Mouse (Mus musculus) adipocyte (in vitro differentiated cells): ENCODE data around the gene Xpo6.

Source experiments
- DNase-seq: peaks from one replicate; pipeline ENCODE4 v3.0.0-alpha.2; 2016; ENCODE audit warnings: low spot score

Gene Xpo6

GRCm38 (mm10) chr7:126200178-126200996 is at the start of gene Xpo6:
Xpo6 (minus strand) TSS chr7:126200501.
- DNase-seq: peak; percentile 92

DNA sequence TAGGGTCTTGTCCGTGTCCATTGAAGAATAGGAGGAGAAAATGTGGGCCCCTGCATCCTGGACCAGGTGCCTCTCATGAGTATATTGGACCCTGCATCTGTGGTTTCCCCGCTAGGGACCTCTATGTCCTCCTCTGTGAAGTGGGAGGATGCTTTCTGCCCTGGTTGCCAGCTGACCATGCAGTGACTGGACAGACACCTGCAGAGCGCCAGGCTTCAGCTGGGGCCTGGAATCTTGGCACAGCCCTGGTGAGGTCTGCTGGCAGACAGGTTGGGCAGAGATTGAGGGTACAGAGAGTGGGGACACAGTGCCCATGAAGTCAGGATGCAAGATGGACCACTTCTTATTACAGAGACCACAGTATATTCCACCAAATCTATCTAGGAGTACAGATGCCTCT is 49.7 kb upstream of the Xpo6 start:
- DNase-seq: no peak

DNA sequence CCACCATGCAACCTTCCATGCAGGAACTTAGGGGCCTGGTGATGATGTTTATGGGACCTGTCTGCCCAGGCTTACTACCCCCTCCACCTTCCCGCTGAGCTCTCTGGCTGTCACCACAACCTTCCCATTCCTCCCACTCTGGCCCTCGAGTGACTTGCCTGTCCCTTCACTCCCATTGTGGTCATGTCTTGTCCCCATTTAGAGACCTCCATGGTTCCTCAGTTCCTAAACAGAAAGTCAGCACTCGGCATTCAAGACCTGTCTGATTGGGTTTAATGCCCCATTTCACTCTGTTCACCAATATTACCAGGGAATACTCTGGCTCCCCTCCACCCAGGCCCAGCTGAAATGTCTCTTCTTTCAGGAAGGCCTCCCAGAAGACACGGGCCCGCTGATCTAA is 48.8 kb upstream of the Xpo6 start:
- no peak for DNase-seq

- DNase-seq: no peak
Observed at GRCm38 (mm10) chr7:126248641-126249141, 48.4 kb upstream of the Xpo6 start.

- no peak for DNase-seq
Observed at GRCm38 (mm10) chr7:126248088-126248487, 47.8 kb upstream of the Xpo6 start.

DNA sequence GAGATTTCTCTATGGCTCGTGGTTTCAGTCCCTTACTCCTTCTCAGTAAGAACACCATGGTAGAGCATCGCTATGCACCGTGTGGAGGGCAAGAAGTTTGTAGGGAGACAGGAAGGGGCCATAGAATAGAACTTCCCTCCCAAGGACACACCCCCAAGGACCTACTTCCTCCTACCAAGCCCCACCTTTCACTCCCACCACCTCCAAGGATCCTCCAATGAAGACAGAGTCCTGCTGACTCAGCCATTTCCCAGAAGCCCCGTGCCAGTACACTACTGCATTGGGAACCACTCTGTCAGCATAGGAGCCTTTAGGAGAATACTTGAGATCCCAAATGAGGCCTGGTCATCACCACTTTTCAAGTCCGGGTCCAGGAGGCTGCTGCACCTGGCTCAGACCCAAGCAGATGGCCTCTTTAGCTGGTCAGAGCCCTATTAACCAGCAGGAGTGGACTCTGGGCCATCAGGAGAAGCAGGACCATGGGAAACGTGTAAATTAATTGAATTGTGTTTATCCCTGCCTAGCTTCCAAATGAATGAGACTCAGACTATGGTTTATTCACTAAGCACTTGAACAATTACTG is 44.0 kb upstream of the Xpo6 start:
- no peak for DNase-seq

- DNase-seq: no peak
Observed at GRCm38 (mm10) chr7:126240814-126241360, 40.6 kb upstream of the Xpo6 start.

DNA sequence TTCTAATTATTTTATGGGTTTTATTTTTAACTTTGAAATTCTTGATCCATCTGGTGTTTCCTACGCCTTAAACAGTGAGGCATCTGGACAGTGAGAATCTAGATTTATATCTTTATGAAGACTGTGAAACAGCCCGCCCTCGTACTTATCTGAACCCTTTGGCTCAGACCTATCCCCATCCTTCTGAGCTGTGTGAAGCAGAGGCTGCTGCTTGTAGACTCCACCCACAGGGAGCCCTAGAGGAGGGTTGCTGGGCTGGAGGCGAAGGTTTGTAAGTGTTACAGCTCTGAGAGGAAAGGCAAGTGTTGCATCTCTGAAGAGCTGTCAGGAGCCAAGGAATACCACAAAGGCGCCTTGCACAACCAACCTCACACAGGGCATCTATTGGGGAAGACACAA is 36.5 kb upstream of the Xpo6 start:
- no peak for DNase-seq

DNA sequence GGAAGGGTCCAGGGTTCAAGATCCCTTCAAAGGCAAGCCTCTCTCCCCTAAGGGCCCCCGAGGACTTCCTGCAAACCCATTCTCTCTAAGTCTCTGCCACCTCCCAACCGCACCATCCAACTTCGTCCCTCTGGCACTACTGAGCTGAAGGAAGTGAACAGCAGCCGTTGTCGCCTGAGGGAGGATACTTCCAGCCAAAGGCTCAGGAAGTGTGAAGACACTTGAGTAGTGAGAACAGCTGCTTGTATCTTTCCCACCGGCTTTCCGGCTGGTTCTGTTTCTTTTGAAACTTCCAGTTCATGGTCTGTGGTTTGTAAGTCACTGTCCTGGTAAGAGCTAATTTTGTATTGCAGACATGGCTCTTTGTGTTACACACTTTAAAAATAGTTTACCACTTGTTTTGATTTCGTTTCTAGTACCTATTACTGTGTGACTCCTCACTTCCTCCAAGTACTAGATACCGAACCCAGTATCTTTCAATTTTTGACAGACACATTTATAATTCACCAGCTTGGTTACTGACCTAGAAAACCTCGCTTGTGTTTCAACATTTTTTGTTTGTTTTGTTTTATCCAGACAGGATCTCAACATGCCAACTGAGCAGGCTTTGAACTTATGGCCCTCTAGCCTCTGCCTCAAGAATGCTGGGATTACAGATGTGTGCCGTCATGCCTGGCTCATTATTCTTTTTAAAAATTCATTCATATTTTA is 35.9 kb upstream of the Xpo6 start:
- DNase-seq: no peak

DNA sequence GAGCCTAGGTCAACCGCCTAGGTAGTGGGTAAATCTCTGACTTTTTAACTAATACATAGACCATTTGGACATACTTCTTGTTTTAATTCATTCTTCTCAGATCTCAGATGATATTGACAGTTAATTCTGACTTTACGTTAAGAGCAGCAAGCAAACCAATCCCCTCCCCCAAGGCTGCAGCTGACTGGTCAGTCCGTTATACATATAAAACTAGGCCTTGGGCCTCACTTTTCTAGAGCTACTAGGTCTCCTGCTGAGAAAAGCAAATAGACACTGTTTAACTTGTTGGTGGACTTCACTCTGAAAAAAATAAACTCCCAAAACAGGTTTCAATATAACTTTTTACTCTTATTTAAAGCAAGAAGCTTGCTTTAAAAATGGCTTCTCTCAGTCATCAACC is 34.3 kb upstream of the Xpo6 start:
- DNase-seq: no peak

- DNase-seq: no peak
Observed at GRCm38 (mm10) chr7:126232345-126233071, 32.2 kb upstream of the Xpo6 start.

DNA sequence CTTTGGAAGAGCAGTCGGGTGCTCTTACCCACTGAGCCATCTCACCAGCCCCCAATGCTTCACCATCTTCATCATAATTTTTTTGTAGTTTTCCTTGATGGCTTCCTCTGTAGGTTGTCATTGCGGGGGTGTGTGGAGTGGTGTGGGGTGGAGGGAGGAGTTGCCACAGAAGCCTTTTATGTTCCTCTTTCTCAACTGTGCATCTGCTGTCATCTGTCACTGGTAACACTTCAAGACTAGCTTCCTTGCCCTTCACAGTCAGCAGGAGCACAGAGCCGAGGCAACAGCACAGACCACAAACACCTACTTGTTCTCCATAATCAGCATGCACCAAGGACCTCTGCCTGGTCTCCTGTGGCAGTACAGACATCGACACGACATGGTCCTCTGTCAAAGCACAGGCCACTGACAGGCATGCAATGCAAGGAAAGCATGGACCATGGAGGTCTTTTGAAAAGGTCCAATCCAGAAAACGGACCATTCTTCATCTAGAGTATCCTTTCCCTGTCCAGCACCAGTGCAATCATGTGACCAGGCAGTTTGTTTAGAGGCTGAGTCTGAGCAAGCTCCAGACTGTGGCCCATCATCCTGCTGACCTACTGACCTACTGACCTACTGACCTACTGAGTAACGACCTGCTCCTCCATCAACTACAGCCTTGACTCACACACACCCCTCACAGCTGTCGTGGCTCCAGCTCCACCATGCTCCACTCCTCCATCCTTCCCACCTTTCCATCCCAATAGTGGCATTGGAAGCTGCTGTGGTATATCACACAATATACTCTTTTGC is 30.3 kb upstream of the Xpo6 start:
- DNase-seq: no peak

- DNase-seq: no peak
Observed at GRCm38 (mm10) chr7:126226136-126226535, 25.8 kb upstream of the Xpo6 start.

DNA sequence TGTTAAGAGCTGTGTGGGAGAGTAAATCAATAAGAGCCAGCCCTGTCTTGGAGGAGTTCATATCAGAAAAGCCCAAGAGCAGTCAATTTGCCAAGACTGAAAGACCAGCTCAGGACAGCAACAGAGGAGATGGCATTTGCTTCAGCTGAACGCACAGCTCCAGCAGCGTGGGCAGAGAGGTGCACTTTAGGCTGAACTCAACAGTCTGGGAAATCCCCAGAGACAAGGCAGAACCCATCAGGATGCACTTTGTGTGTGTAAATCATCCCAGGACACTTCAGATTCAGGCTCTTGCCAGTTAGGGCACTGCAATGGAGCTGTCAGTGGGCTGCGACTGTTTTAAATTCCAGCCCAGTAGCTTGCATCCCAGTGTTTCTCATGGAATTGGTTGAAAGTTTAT is 22.5 kb upstream of the Xpo6 start:
- DNase-seq: peak; percentile 28

GRCm38 (mm10) chr7:126220611-126221010 is 20.3 kb upstream of the Xpo6 start:
- DNase-seq: no peak

- no peak for DNase-seq
Observed at GRCm38 (mm10) chr7:126218311-126218710, 18.0 kb upstream of the Xpo6 start.

- no peak for DNase-seq
Observed at GRCm38 (mm10) chr7:126216867-126217266, 16.6 kb upstream of the Xpo6 start.

- DNase-seq: no peak
Observed at GRCm38 (mm10) chr7:126210856-126211255, 10.6 kb upstream of the Xpo6 start.

DNA sequence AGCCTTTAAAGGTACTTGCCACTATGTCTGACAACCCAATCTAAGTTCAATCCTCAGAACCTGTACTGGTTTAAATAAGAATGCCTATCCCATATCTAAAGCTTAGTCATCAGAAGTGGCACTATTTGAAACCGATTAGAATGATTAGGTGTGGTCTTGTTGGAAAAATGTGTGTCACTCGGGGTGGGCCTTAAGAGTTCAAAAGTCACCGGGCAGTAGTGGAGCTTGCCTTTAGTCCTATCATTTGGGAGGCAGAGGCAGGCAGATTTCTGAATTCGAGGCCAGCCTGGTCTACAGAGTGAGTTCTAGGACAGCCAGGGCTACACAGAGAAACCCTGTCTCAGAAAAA is 670 bp upstream of the Xpo6 start:
- DNase-seq: no peak

- DNase-seq: peak; percentile 50
Observed at GRCm38 (mm10) chr7:126199691-126200102, 604 bp downstream of the Xpo6 start.

DNA sequence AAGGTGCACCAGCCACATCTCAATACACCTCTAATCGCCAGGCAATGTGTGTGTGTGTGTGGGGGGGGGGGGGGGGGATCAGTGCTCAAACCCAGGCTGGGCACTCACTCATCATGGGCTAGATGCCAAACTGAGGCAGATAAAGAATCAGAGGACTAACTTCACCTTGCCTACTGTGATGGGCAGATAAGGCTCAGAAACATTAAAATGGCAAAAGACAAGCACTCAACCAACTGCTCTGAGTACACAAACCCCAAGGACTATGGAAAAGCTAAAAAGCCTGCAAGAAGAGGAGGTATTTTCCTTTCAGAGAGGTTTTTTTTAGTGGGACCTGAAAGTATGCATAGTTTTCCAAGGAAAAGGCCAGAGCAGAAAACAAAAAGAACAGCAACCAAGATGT is 1.4 kb downstream of the Xpo6 start:
- no peak for DNase-seq
